Mouse (Mus musculus) spleen, postnatal 10 days (tissue): Measurements from ENCODE around the gene Gm21775.
"Not testable (repeated sequence)": the region's sequence is repeated elsewhere in the genome, so short reads cannot be mapped to it uniquely, and the experiment has no call there.

Source experiments
- DNase-seq, 2 experiments: peaks; one replicate each; pipeline ENCODE4 v3.0.0; 2021 to 2022; ENCODE audit warnings: low spot score in 2 of 2

Gm21775 gene

GRCm38 (mm10) chrY:10553153-10553552 is at the start of gene Gm21775:
Gm21775 (plus strand) TSS chrY:10553453.
- not testable (repeated sequence) for DNase-seq

DNA sequence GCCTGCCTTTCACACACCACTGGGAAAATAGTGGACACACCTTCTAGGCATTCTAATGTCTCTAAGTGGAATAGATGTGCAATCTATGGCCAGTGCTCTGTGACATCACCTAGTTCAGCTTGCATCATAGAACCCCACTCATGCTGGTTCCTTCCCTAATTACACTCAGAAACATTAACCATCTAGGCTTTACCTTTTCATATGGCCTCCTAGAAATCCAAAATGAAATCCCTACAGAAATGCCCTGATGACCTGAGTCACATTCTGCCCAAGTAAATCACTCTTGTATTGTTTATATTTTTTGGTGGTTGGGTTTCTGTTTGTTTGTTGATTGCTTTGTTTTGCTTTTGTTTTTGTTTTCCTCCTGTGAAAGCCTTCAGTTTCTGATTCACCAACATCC is 17.3 kb upstream of the Gm21775 start, which contains the start of gene Gm20737:
Gene Gm20737 (minus strand): TSS at position 101 of the 400 bp plus-strand sequence.
- not testable (repeated sequence) for DNase-seq
